Mouse (Mus musculus): Measurements from ENCODE around the gene Gatad2b.

Gatad2b gene

DNA sequence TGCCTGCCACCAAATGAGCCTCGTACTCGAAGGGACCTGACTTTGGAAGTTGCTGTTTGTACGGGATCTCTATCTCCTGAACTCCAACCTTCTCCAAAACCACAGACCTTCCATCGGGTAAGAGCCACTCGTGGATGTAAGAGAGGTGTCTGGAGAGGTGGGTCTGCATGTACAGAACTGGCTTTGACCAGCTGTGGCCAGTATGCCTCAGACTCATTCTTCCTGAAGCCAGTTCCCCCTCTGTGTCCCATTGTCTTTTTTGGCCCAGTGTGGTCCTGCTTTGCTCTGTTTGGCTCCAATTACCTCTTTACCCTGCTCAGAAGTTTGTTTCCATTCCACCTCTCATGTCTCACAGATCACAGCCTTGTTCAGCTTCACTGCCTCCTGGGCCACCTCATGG is 85.5 kb downstream of the Gatad2b start:
- DNase-seq (ENCODE audit: low read depth, low spot score) = no peak

DNA sequence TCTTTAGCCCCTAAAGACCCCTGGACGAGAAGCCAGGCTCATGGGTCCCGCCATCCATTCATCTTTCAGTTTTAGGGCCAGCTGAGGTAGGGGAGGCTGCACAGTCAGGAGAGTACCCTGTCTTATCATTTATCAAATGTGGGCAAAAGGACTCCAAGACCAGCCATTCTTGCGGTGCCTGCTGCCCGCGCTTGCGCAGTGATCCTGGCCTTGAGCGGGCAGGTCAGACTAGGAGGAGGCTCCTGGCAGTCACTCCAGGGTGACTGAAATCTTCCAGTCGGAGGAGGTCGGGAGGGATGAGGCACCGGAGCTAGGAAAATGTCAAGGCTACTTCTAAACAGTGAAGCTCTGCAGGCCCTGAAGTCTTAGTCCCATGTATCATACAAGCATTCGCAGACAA is 88.7 kb downstream of the Gatad2b start:
- DNase-seq (ENCODE audit: low read depth, low spot score) = no peak

DNA sequence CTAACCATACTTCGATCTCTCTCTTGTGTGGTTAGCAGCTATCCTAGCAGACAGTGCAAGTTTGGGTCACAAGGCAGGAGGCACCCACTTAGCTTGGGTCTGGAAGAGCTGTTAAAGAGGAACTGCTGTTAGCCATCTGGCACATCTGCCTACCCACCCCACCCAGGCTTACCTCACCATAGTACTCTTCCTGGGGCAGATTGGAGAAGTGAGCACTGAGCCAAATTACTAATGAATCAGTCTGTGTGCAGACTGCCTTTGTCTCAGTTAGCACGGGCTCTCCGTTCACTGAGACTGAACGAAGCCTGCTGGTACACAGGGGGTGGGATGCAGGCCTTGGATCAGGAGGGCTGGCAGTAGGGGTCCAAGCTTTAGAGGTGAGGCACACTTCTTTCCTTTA is 90.7 kb downstream of the Gatad2b start:
- no peak for DNase-seq (ENCODE audit: low read depth, low spot score)

DNA sequence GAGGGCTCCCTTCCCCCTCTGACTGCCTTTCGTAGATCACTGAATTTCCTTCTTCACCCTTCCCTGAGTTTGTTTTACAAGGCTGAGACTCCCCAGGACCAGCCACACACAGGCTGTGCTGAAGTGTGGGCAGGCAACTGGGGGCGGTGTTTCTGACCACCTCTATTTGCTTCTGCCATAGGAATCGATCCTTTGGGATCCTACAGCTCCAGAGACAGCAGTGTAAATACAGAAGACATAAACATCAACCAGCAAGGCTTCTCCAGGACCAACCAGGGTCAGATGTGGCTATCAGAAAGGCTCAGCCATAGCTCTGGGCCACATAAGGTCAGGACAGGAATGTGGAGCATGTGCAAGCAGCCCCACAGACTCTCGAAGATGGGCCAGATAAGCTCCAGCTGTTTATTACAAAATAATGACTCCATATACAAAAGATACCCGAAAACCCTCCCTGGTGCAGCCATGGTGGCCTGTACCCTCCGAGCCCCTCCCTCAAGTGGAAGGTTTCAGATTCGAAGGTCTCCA is 91.9 kb downstream of the Gatad2b start:
- DNase-seq (ENCODE audit: low read depth, low spot score) = no peak

DNA sequence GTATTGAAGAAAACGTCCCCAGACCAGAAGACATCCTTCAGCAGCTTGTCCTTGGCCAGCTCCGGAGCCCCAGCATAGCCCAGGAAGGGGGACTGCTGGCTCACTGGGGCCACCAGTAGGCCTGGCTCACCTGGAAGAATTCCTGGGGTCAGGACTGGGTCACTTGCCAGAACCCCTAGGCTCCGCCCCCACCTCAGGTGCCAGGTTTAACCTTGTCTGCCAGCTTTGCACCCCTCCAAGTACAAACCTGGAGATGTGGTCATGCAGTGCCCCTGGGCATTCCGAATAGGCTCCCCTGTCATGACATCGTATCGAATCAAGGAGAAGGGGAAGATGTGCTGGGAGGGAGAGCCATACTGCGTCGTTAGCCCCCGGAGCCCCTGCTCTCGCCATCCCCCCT is 93.8 kb downstream of the Gatad2b start:
- DNase-seq (ENCODE audit: low read depth, low spot score) = no peak

DNA sequence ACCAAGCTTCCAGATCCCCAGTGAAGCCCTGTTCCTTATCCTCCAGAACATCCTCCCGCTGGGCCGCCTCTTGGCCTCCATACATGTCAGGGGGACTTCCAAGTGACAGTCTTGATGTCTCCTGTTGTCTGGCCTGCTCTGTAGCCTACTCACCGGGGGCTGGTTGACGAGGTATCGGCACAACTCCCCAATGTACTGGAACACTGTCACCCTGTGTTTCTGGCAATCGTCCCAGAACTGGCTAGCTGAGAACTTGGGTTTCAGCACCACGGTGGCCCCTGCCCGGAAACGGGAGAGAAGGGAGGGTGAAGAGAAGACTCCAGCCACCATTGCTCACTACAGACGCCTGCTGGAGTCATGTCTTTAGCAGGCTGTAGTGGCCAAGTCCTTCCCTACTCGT is 94.5 kb downstream of the Gatad2b start:
- no peak for DNase-seq (ENCODE audit: low read depth, low spot score)

DNA sequence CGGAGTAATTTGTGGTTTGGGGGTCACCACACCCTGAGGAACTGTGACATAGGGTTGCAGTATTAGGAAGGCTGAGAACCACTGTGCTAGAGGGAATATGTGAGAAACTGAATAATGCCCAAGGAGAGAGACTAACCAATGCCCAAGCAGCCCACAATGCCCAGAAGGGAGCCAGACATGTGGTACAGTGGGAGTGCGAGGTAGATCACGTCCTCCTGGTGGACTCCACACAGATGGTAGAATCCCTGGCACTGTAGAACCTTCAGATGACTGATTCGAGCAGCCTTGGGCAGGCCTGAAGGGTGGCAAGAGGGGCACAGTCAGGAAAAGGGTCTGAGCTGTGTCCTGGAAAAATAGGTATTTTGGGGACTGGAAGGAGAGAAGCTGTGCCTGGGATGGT is 95.2 kb downstream of the Gatad2b start:
- DNase-seq (ENCODE audit: low read depth, low spot score) = no peak

DNA sequence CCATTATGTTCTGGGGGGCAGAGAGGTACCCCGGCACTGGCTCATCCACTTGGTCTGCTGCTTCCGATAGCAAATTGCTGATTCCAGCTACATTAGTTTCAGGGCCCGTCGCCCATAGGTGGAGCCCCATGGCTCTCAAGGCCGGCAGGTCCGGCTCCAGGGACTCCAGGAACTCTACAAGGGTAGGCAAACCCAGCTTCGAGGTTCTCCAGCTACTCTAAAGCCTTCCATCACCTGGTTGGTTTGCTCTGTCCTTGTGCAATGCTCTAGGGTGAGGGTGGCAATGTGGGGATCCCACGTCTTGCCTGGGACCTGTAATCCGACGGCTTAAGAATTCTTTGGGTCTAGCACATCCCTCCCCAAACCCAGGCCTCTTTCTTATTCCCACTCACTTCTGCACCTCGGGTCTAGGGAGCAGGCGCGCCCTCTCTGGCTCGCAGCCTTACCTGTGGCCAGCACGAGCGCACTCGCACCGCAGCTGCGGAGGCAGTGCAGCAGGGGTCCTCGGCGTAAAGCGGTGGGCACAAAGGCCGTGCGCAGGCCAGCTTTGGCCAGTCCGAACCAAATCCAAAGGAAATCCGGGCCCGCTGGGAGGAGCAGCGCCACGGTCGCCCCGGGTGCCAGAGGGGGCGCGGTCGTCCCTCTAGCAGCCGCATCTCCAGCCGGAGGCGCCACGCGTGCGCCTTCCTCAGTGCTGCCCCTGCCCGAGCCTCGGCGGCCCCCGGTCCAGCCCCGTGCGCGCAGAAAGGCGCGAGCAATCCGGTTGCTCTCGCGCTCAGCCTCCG is 95.9 kb downstream of the Gatad2b start:
- DNase-seq (ENCODE audit: low read depth, low spot score) = no peak

DNA sequence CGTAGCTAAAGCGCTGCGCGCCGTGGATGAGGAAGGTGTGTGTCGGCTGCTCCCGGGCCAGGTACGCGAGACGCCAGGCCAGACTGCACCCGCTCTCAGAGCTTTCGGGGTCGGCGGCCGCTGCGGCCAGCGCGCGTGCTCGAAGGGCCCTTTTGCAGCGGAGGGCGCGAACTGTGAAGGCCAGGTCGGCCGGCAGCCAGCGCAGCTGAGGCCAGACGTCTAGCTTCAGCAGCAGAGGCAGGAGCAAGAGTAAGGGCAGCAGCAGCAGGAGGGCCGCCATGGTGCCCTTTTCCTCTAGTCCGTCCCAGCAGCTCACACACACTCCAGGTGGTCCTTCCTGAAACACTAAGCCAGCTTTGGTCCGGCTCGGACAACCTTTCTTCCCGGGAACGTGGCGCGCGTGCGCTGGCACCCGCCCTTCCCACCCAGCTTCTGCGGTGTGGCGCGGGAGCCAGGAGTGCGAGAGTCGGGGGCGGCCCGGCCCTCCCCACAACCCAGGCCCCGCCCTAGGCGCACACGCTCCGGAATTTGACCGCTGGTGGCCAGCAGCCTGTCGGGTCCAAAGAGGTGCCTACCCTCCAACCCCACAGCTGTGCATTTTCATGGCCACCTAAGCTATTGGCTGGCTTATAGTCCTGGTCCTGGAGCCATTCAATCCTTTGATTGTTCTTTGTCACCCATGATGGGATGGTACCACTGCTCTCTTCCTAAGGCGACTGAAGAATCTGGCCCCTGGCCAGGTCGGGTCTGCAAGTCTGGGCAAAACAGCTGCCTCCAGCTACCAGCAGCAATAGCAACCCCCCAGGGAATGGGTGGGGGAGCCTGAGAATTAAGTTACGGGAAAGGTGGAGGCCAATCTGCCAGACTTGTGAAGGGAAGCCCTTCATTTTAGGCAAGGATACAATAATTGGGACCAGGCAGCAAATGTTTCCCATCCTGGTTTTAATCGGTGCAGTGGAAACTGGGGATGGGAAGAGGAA is 96.8 kb downstream of the Gatad2b start, which contains the start of gene Slc27a3:
Gene Slc27a3 (minus strand): TSS at position 428 of the 980 bp plus-strand sequence.
- no peak for DNase-seq (ENCODE audit: low read depth, low spot score)

DNA sequence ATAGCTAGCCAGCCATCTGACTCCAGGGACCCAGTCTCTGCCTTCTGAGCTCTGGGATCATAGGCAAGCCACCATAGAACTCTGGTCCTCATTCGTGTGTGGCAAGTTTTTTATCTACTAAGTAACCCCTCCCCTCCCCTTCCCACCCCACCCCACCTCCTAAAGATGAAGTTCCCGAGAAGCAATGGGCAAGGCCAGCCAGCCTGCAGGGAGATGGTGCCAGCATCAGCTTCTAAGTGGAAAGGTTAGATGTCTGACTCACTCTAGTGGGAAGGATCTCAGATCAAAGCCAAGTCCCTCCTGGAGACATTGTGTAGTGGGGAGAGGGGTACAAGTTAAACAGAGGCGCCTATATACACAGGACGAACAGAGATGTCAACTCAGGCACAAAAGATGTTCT is 98.0 kb downstream of the Gatad2b start:
- DNase-seq (ENCODE audit: low read depth, low spot score) = no peak

DNA sequence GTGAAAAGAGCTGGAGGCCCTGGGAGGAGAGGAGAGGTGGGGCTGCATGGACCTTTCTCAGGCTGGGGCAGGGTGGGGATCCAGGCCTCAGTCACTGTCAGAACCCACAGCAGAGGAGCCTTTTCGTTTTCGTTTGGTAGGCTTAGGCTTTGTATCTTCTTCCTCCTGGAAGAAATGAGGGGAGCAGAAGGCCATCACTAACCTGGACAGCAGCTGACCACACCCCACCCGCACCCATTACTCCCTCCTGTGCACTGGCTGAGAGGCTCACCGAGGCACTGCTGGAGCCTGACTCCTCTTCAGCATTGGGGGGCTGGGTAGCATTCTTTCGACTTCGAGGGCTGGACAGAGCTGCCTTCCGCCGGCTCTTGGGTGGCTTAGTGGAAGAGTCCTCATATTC is 99.0 kb downstream of the Gatad2b start:
- no peak for DNase-seq (ENCODE audit: low read depth, low spot score)

DNA sequence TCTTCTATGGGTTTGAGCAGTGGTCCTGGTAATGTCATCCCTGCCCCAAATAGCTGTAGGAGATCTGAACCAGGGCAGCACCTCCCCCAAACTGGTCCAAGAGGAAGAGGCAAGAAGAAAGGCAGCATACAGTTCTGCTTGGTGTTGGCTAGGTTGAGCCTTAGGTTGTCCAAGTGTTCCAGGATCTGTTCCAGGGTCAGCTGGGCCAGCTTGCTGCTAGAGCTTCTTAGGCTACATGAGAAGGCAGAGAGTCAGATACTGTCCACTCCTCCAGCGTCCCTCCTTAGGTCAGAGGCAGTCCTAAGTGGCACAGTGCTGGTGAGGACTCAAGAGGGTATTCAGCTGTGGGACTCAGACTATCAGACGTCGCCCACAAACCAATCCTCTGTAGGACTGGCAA is 99.7 kb downstream of the Gatad2b start:
- DNase-seq (ENCODE audit: low read depth, low spot score) = no peak

DNA sequence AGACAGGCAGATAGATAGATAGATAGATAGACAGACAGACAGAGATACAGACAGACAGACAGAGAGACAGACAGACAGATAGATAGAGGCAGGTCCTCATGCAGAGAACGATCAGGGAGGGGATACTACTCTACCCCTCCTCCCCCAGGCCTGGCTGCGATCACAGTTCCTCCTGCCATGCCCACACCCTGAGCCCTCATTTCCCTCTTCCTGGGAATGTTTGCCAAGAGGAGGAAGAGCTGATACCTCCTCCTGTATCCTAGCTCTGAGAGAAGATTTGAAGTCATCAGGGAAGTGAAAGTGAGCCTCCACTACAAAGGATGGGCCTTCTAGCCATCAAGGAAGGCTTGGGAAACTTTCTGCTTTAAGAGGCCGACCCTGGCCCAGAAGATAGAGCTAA is 102.7 kb downstream of the Gatad2b start:
- no peak for DNase-seq (ENCODE audit: low read depth, low spot score)

DNA sequence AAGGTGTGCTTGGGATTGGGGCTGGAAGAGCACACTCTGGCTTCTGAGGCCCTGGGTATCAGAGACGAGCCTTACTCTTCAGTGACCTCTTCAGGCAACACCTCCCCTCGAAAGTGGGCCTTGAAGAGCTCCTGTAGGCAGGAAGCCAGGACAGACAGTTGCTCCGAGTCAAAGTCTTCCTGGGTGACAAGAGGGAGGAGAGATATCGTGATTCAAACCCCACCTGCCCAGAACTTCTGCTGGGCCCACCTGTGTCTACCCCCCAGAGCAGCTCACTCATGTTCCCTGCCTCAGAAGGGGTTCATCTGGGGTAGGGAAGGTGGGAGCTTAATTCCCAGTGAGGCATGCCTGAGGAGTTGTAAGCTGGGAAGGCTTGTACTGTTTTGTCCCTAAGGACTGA is 108.0 kb downstream of the Gatad2b start:
- DNase-seq (ENCODE audit: low read depth, low spot score) = no peak

DNA sequence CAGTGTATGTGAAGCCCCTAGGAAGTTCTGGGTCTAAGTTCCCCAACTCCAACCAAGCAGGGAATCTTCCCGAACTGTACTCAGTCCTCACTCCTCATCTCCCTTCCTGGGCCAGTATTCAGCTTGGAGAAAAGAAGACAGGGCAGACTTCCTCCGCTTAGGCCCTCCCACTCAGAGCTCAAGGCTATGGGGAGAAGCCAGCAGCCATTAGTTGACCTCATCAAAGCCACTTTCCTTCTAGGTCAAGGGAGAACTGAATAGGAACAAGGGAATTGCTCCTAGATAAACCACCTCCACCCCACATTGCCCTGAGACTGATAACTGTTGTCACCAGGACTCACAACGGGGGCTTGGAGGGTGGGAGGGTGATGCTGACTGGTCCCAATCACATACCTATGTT is 111.1 kb downstream of the Gatad2b start:
- DNase-seq (ENCODE audit: low read depth, low spot score) = no peak

DNA sequence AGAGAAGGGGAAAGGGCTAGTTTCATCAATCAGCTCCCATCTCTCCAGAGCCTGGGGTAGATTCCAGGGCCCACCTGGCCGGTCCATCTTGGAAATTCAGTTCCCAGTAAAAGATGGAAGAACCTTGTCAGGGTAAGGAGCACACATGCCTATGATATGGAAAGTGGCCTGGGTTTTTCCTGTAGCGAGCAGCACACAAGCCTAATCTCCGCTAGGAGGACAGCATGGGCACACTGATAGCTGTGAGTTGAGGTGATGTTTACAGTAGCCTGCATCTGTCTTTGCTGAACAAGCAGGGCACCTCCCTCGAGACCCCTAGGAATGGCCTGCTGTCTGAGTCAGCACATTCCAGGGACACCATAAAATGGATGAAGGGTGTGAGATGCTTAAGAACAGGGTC is 111.6 kb downstream of the Gatad2b start:
- DNase-seq (ENCODE audit: low read depth, low spot score) = no peak

DNA sequence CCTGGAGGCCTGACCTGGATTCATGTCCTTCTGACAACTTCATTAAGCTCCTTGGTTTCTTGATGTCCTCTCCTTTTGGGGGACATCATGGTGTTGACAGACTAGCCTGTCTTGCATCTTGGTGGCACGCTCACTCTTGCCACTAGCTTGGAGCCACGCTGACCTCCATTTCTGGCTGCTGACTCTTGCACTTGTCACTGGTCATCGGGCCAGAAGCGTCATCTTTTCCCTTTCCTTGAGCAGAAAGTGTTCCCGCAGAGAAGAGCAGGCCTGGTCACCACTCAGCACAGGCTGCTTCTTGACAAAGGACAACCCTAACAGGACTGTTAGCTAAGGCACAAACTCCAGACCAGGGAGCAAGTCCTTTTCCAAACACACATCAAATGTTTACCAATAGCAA is 113.4 kb downstream of the Gatad2b start:
- no peak for DNase-seq (ENCODE audit: low read depth, low spot score)

DNA sequence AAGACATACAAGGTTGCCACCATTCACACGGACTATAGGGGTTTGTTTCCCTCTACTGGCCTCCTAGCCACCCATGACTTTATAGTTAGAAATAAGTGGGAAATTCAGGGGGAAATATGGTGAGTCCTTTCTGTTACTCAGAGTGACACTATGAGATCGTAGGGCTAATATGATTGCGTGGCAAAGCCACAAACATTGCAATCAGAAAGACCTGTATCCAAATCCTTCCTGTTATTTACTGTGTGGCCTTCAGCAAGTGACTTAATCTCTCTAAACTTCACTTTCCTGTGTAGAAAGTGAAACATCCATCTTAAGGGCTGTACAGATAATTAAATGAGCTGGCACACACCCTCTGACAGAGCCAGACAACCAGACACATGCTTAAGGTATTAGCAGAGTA is 115.7 kb downstream of the Gatad2b start:
- no peak for DNase-seq (ENCODE audit: low read depth, low spot score)

DNA sequence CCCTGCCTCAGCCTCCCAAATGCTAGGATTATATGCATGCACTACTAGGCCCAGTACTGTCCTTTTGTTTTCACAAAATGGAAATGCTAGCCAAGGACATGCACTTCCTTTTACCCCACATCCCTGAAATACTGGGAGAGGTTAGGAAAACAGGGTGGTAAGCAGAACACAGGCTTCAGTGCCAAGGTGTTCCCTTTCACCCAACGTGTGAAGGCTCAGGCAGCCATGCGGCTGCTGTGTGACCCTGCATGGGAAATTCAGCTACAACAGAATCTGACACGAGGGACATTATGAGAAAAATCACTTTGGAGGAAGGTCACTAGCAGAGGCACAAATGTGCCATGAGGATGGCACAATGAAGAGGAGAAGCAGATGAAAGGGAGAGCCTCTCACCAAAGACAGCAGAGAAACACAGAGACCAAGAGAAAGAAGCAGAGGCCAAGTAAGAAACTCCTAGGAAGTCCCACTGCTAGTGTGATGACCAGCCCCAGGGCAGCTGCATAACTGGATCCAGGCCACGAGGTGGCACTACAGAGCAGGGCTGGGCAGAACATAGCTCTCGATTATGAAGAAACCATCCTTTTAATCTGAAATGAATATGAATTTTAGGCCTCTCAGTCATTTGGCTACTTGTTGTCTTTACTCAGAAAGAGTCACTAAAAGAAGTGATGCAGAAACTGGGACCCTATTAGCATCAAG is 119.5 kb downstream of the Gatad2b start:
- no peak for DNase-seq (ENCODE audit: low read depth, low spot score)

DNA sequence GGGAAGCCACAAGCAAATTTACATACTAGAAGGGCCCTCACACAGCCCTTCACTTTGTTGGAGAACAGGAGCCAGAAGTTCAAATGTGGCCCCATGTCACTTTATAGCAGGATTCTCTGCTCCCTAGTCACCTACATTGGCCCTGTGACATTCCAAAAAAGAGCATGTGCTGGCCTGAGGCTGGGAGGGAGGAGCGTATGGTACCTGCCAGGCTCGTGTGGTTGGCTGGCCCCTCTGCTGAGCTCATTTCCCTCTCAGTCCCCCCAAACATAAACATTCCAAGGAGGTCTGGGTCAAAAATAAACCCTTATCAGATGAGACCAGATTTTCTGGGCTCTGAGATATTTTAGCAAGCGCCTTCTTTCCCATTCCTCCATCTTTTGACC is 120.0 kb downstream of the Gatad2b start:
- DNase-seq (ENCODE audit: low read depth, low spot score) = no peak
